Mouse (Mus musculus) neural tube, embryonic 13.5 days (tissue): ENCODE results near the gene Csnk2b. TPM values are rescaled to one million over a fixed set of nuclear protein-coding genes. Genes with fewer than 3 reads are reported as not detected.

Experiments used
- ATAC-seq: fragments of 200-750 bp; cut with Nextera tagmentation; 2 replicates; pipeline ENCODE4 v1.8.0; 2017; ENCODE audit warnings: low read depth, mild to moderate bottlenecking, moderate TSS enrichment, moderate library complexity
- H3K27ac ChIP-seq: fragments of 300-500 bp; sonication (generic); replicated peaks from 2 replicates; pipeline ENCODE4 v1.5.1; 2015; ENCODE audit warnings: moderate library complexity, mild to moderate bottlenecking, inconsistent platforms
- H3K27me3 ChIP-seq: fragments of 300-500 bp; sonication (generic); 2 replicates; pipeline ENCODE4 v1.6.1; 2015; ENCODE audit warnings: mild to moderate bottlenecking, inconsistent platforms
- H3K36me3 ChIP-seq: fragments of 300-500 bp; sonication (generic); 2 replicates; pipeline ENCODE4 v1.6.1; 2015; ENCODE audit warnings: mild to moderate bottlenecking, inconsistent platforms
- H3K4me1 ChIP-seq: fragments of 300-500 bp; sonication (generic); replicated peaks from 2 replicates; pipeline ENCODE4 v1.6.1; 2015; ENCODE audit warnings: inconsistent platforms
- H3K4me2 ChIP-seq: fragments of 300-500 bp; sonication (generic); 2 replicates; pipeline ENCODE4 v1.6.1; 2015; ENCODE audit warnings: inconsistent platforms, mild to moderate bottlenecking, moderate library complexity
- H3K4me3 ChIP-seq: fragments of 300-500 bp; sonication (generic); 2 replicates; pipeline ENCODE4 v1.5.1; 2015; ENCODE audit warnings: mild to moderate bottlenecking, inconsistent platforms
- H3K9ac ChIP-seq: fragments of 300-500 bp; sonication (generic); 2 replicates; pipeline ENCODE4 v1.6.1; 2015; ENCODE audit warnings: moderate library complexity, mild to moderate bottlenecking, inconsistent platforms
- H3K9me3 ChIP-seq: fragments of 300-500 bp; sonication (generic); 2 replicates; pipeline ENCODE4 v1.6.1; 2016; ENCODE audit warnings: inconsistent platforms
- WGBS: fragments of 180-500 bp; shearing (Covaris S2); methylation state at CpG from one replicate; pipeline ENCODE4 v1.1.7; 2015; 5-methylcytosine and 5-hydroxymethylcytosine counted together
- polyA plus RNA-seq: library from polyadenylated mRNA; unstranded; fragments of >200 nt; fragmentation: Nextera tagmentation; extraction: Ambion mirVana; gene quantifications from 2 replicates; pipeline ENCODE4 v1.2.1, GENCODE M21; 2015

The Csnk2b gene
- polyA plus RNA-seq: 333 and 339 TPM in 2 replicates

DNA sequence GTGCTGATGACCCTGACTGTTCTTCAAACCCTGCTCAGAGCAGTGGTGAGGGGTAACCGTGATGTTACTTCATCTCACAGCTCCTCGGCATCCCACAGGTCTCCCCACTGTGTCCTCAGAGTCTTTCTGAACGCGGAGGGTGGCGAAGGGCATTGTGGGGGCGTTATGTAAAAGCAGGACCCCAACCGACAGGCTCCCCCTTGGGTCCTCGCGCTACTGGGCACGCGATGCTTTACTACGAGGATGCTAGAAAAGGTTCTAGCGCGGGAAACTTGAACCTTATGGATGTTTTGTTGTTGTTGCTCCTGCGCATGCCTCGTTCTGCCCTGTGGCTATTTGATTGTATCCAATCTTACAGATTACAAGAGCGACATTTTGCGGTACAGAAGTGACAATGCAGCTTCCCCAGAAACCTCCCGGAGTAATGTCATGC lies at the start of gene Csnk2b:
Csnk2b (minus strand) TSS at position 183 of the 433 bp plus-strand sequence.
- no peaks in the 10 kb centered on the region for H3K9me3 ChIP-seq
- peak within 1 kb of the TSS; percentile 98 for H3K4me2 ChIP-seq
- 0% methylated on average over 19 of the region's 19 CpGs for WGBS
- ATAC-seq: peak; percentile 52
- H3K4me1 ChIP-seq: peaks cover 39% of the 10 kb centered on the region
- peaks cover 42% of the 10 kb centered on the region for H3K36me3 ChIP-seq
- peak within 1 kb of the TSS; percentile 95 for H3K27ac ChIP-seq
- peak within 1 kb of the TSS; percentile 98 for H3K9ac ChIP-seq
- peak within 1 kb of the TSS; percentile 96 for H3K4me3 ChIP-seq
- H3K27me3 ChIP-seq: no peaks in the 10 kb centered on the region

GRCm38 (mm10) chr17:35168541-35169207 lies 46.8 kb upstream of the Csnk2b start:
- no peak for ATAC-seq
- H3K27ac ChIP-seq: peak overlapping the region; percentile 49; the same call in 1 of the 2 replicates
- H3K4me2 ChIP-seq: no peak overlapping the region
- H3K36me3 ChIP-seq: no peaks in the 10 kb centered on the region
- whole genome bisulfite sequencing: 13% methylated on average over 4 of the region's 4 CpGs
- no peak overlapping the region for H3K4me3 ChIP-seq
- no peaks in the 10 kb centered on the region for H3K9me3 ChIP-seq
- peaks cover 15% of the 10 kb centered on the region for H3K4me1 ChIP-seq
- H3K9ac ChIP-seq: no peak overlapping the region
- H3K27me3 ChIP-seq: no peaks in the 10 kb centered on the region

DNA sequence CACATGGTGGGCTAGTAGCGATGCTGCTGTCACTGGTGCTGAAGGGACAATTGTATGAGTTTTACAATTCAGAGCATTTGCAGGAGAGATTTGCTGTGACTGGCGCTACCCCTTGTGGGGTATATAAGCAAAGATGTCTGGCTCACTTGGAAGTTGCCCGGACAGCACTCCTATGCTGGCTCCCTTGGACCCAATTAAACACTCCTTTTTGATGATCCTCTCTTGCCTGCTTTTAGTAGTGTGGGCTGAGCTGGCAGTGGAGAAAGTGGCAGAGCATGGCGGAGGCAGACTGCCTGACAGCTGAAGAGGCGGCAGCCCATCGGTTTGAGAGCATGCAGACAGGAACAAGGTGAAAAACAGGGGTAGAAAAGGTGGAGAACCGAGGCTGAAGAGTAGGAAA lies 45.9 kb upstream of the Csnk2b start:
- Histone ChIP-seq H3K27me3 (no peaks in the 10 kb centered on the region), H3K9ac (no peak overlapping the region), H3K9me3 (no peaks in the 10 kb centered on the region), H3K27ac (no peak overlapping the region), H3K4me3 (no peak overlapping the region), H3K36me3 (no peaks in the 10 kb centered on the region), H3K4me1 (peaks cover 23% of the 10 kb centered on the region), H3K4me2 (no peak overlapping the region)
- no peak for ATAC-seq
- 89% methylated on average over 7 of the region's 7 CpGs for WGBS

DNA sequence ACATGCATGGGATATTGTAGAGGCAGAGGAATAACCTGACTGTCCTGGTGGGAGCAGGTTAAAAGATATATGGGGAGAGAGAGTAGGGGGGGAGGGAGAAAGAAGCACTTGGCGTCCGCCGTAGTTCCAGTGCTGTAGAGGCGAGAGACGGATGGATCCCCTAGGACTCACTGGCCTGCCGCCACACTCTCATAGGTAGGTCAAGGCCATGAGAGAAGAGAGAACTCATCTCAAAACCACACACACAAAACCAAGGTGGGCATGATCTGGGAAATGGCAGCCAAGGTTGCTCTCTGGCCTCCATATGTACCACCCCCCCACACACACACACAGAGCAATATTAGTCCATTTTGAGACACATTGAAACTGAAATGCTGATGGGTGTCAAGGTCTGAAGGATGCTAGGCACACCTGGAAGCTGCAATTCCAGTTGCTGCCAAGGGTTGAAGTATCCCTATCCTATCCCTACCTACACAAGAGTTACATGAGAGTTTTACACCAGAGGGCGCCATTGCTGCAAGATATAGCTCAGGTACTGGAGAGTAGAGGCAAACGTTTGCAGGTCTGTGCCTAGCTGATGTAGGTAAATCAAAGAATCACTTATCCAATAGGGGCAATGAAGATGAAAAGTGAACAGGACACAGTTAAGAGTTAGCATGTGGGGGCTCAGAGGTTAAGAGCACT lies 44.6 kb upstream of the Csnk2b start:
- 42% methylated on average over 8 of the region's 8 CpGs for WGBS
- H3K27ac ChIP-seq: peak overlapping the region; percentile 97
- H3K4me1 ChIP-seq: peaks cover 36% of the 10 kb centered on the region
- no peak for ATAC-seq
- H3K27me3 ChIP-seq: no peaks in the 10 kb centered on the region
- H3K4me2 ChIP-seq: peak overlapping the region; percentile 100
- peak overlapping the region; percentile 71 for H3K9ac ChIP-seq
- peak overlapping the region; percentile 99 for H3K4me3 ChIP-seq
- no peaks in the 10 kb centered on the region for H3K9me3 ChIP-seq
- H3K36me3 ChIP-seq: peaks cover 10% of the 10 kb centered on the region

- H3K27me3 ChIP-seq: no peaks in the 10 kb centered on the region
- ATAC-seq: peak; percentile 87
Observed at GRCm38 (mm10) chr17:35165451-35166155, 43.8 kb upstream of the Csnk2b start.

GRCm38 (mm10) chr17:35164568-35165450 lies 43.0 kb upstream of the Csnk2b start, which contains the start of gene Prrc2a:
Gene Prrc2a, minus strand, starts transcription at chr17:35164897.
- no peaks in the 10 kb centered on the region for H3K9me3 ChIP-seq

More at GRCm38 (mm10) chr17:35165451-35166155, 43.8 kb upstream of the Csnk2b start:
- Histone ChIP-seq H3K4me2 (peak overlapping the region; percentile 100), H3K27ac (peak overlapping the region; percentile 97), H3K36me3 (peaks cover 19% of the 10 kb centered on the region), H3K4me1 (peaks cover 43% of the 10 kb centered on the region), H3K4me3 (peak overlapping the region; percentile 99), H3K9ac (peak overlapping the region; percentile 71), H3K9me3 (no peaks in the 10 kb centered on the region)
- WGBS: 26% methylated on average over 12 of the region's 12 CpGs

DNA sequence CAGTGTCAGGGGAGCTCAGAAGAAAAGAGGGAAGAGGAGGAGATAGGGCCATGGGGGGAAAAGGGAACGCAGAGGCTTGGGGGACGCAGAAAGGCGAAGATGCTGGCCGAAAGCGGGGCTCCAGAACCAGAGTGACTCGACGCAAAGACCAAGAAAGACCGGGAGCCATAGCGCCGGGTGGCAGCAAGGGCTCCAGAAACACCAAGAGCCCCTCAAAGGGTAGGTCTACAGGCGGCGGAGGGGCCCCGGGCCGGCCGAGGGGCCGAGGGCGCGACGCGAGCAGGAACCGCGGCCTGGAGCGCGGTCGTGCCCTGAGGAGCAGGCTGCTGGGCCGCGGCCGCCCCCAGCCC lies 42.3 kb upstream of the Csnk2b start:
- peaks cover 43% of the 10 kb centered on the region for H3K4me1 ChIP-seq
- ATAC-seq: peak; percentile 1; the same call in 1 of the 2 replicates
- peak overlapping the region; percentile 100 for H3K4me2 ChIP-seq
- WGBS: 0% methylated on average over 20 of the region's 28 CpGs
- no peaks in the 10 kb centered on the region for H3K9me3 ChIP-seq
- H3K27me3 ChIP-seq: no peaks in the 10 kb centered on the region
- H3K36me3 ChIP-seq: peaks cover 33% of the 10 kb centered on the region
- peak overlapping the region; percentile 98 for H3K27ac ChIP-seq
- H3K4me3 ChIP-seq: peak overlapping the region; percentile 99
- peak overlapping the region; percentile 100 for H3K9ac ChIP-seq

More at GRCm38 (mm10) chr17:35164568-35165450, 43.0 kb upstream of the Csnk2b start, which contains the start of gene Prrc2a:
- Histone ChIP-seq H3K27me3 (no peaks in the 10 kb centered on the region), H3K4me1 (peaks cover 43% of the 10 kb centered on the region), H3K27ac (peak within 1 kb of the TSS; percentile 98), H3K9ac (peak within 1 kb of the TSS; percentile 100), H3K36me3 (peaks cover 27% of the 10 kb centered on the region), H3K4me3 (peak within 1 kb of the TSS; percentile 99), H3K4me2 (peak within 1 kb of the TSS; percentile 100)
- WGBS: under 1% methylated on average over 83 of the region's 89 CpGs
- peak; percentile 96 for ATAC-seq

- Histone ChIP-seq H3K36me3 (peaks cover 40% of the 10 kb centered on the region), H3K27me3 (no peaks in the 10 kb centered on the region), H3K4me2 (peak overlapping the region; percentile 100), H3K4me1 (peaks cover 43% of the 10 kb centered on the region), H3K9me3 (no peaks in the 10 kb centered on the region), H3K9ac (peak overlapping the region; percentile 100), H3K4me3 (peak overlapping the region; percentile 99), H3K27ac (peak overlapping the region; percentile 98)
- WGBS: 12% methylated on average over 8 of the region's 8 CpGs
- no peak for ATAC-seq
Observed at GRCm38 (mm10) chr17:35163326-35164081, 41.7 kb upstream of the Csnk2b start.

GRCm38 (mm10) chr17:35162730-35163129 lies 40.9 kb upstream of the Csnk2b start:
- H3K36me3 ChIP-seq: peaks cover 47% of the 10 kb centered on the region
- 57% methylated on average over 12 of the region's 12 CpGs for WGBS
- H3K4me3 ChIP-seq: peak overlapping the region; percentile 99
- H3K4me1 ChIP-seq: peaks cover 43% of the 10 kb centered on the region
- H3K9ac ChIP-seq: peak overlapping the region; percentile 100
- H3K27ac ChIP-seq: no peak overlapping the region
- no peaks in the 10 kb centered on the region for H3K9me3 ChIP-seq
- peak overlapping the region; percentile 100 for H3K4me2 ChIP-seq
- ATAC-seq: no peak
- no peaks in the 10 kb centered on the region for H3K27me3 ChIP-seq

- H3K27me3 ChIP-seq: no peaks in the 10 kb centered on the region
- H3K36me3 ChIP-seq: peaks cover 54% of the 10 kb centered on the region
- H3K4me1 ChIP-seq: peaks cover 42% of the 10 kb centered on the region
- H3K4me3 ChIP-seq: peak overlapping the region; percentile 99
- peak overlapping the region; percentile 100 for H3K4me2 ChIP-seq
- ATAC-seq: no peak
- H3K9ac ChIP-seq: peak overlapping the region; percentile 100
- WGBS: 78% methylated on average over 14 of the region's 14 CpGs
- no peak overlapping the region for H3K27ac ChIP-seq
- H3K9me3 ChIP-seq: no peaks in the 10 kb centered on the region
Observed at GRCm38 (mm10) chr17:35162121-35162520, 40.3 kb upstream of the Csnk2b start.
